Mouse (Mus musculus): Measurements from ENCODE around the gene Siva1.

DNA sequence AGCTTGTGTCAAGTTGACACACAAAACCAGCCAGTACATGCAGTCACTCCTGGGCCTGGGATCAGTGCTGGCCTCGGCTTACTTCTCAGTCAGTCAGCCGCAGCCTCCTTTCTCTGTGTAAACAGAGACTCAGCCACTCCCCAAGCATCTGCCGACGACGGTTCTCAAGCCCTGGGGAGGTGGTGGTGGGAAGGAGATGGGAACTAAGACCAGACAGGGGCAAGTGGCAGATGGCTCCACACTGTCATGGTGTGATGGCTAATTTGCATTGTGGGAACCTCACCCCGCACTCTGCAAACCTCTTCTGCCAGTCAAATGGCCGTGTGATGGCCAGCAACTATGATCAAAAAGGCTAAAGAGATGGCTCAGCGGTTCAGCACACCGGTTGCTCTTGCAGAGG, 27.8 kb upstream of the Siva1 start:
- TF ChIP-seq CTCF (conservative IDR thresholded peaks at IDR 0.05; ENCODE audit: low read length), result no peak
- TF ChIP-seq NANOG (IDR thresholded peaks at IDR 0.05; ENCODE audit: borderline replicate concordance, low read length), result no peak
- TF ChIP-seq POU5F1 (IDR thresholded peaks at IDR 0.05; ENCODE audit: borderline replicate concordance, low read length), result no peak

All from E14TG2a.4 (cell line).